Mouse (Mus musculus) lung, postnatal 0 days (tissue): ENCODE measurements at regions not wholly inside any gene's neighbourhood (a gene's known extent, or its start where the extent isn't known, plus 50 kb on each side); places are given as distances from the start of the nearest gene placed in this dataset.

ENCODE experiments used
- CTCF ChIP-seq: IDR thresholded peaks from 2 replicates; pipeline ENCODE4 v1.5.1; 2016; ENCODE audit warnings: antibody characterized with exemption, mild to moderate bottlenecking
- EP300 ChIP-seq: IDR thresholded peaks from 2 replicates; pipeline ENCODE4 v1.6.1; 2016; ENCODE audit warnings: antibody characterized with exemption, mild to moderate bottlenecking, control low read depth

DNA sequence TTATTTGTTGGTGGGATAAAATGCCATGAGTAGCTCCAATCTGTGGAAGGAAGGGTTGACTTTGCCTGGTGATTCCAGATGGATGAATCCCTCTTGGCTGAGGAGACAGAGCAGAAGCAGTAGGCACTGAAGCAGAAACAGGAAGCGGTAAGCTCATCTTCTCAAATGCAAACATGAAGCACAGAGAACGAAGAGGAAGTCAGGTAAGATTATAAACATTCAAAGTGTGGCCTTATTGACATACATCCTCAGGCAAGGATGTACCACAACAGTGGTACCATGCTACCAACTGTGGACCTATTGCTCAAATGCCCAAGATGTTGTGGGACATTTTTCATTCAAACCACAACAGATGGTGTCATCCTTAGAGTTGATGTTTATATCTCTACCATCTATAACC is 608.4 kb upstream of the Fam92a start:
- TF ChIP-seq CTCF (no peak), EP300 (no peak)
